ENCODE assay signal across 12 mouse cellular contexts in genomic region chr19:27317337-27317736, GRCm38 (mm10). TPM values are rescaled to one million over a fixed set of nuclear protein-coding genes. Genes with fewer than 3 reads are reported as not detected.
DNase-seq lines count a peak whose midpoint lies in the region; ATAC-seq and TF ChIP-seq lines count a peak whose summit lies in the region.
"Had no signal": no experiment of that assay in that cellular context is flagged by ENCODE, and none has a peak within 500 bp of the region (broad histone marks: within the 10 kb centered on the region; RNA-seq: fewer than 3 reads in every experiment).

No protein-coding gene starts in this region.

- no peaks in the 10 kb centered on the region for H3K27me3 ChIP-seq in limb, embryonic 14.5 days (ENCODE audit: control insufficient read depth, insufficient read depth, low read length)
- H3K27me3 ChIP-seq in limb, embryonic 10.5 days (ENCODE audit: low read depth, poor library complexity, severe bottlenecking): no peaks in the 10 kb centered on the region
- H3K27me3 ChIP-seq in forebrain, postnatal 0 days (ENCODE audit: insufficient read depth, low read length): no peaks in the 10 kb centered on the region
- H3K27me3 ChIP-seq: stomach, embryonic 15.5 days had no signal

- H3K36me3 ChIP-seq in limb, embryonic 14.5 days (ENCODE audit: control insufficient read depth, insufficient read depth, low read length): no peaks in the 10 kb centered on the region
- H3K36me3 ChIP-seq in limb, embryonic 10.5 days: no peaks in the 10 kb centered on the region
- H3K36me3 ChIP-seq in forebrain, postnatal 0 days (ENCODE audit: insufficient read depth): no peaks in the 10 kb centered on the region
- H3K36me3 ChIP-seq: stomach, embryonic 15.5 days had no signal

- H3K9ac ChIP-seq in limb, embryonic 14.5 days (ENCODE audit: low read depth, low read length, severe bottlenecking): no peak overlapping the region
- H3K9ac ChIP-seq in forebrain, postnatal 0 days: no peak overlapping the region
- H3K9ac ChIP-seq: stomach, embryonic 15.5 days had no signal

- no peaks in the 10 kb centered on the region for H3K4me1 ChIP-seq in limb, embryonic 14.5 days (ENCODE audit: control insufficient read depth, insufficient read depth, low read length)
- peaks cover 10% of the 10 kb centered on the region for H3K4me1 ChIP-seq in limb, embryonic 10.5 days
- peaks cover 3% of the 10 kb centered on the region; the same call in 1 of the 2 replicates for H3K4me1 ChIP-seq in forebrain, postnatal 0 days (ENCODE audit: insufficient read depth)
- H3K4me1 ChIP-seq: stomach, embryonic 15.5 days had no signal

- TF ChIP-seq POLR2A in limb, embryonic 14.5 days (IDR thresholded peaks at IDR 0.05; ENCODE audit: borderline replicate concordance, extremely low read depth, insufficient read depth, insufficient read length): no peak

- H3K4me2 ChIP-seq in limb, embryonic 14.5 days (replicated peaks; ENCODE audit: low read depth, low read length, severe bottlenecking): no peak overlapping the region
- H3K4me2 ChIP-seq in forebrain, postnatal 0 days (ENCODE audit: low read depth): no peak overlapping the region
- H3K4me2 ChIP-seq: stomach, embryonic 15.5 days had no signal

- TF ChIP-seq CTCF in gastrocnemius, adult 2 months (IDR thresholded peaks at IDR 0.05): no peak
- no peak for TF ChIP-seq CTCF in forebrain, postnatal 0 days (IDR thresholded peaks at IDR 0.05; ENCODE audit: low read depth)

- no peaks in the 10 kb centered on the region for H3K9me3 ChIP-seq in limb, embryonic 14.5 days (ENCODE audit: control insufficient read depth, low read length)
- no peaks in the 10 kb centered on the region for H3K9me3 ChIP-seq in limb, embryonic 10.5 days (replicated peaks)
- H3K9me3 ChIP-seq in forebrain, postnatal 0 days (ENCODE audit: low read length): no peaks in the 10 kb centered on the region
- H3K9me3 ChIP-seq: stomach, embryonic 15.5 days had no signal

- intact Hi-C loops in gastrocnemius, adult 2 months (cut with DNase I): no loop called here

- DNase-seq in gastrocnemius, adult 18-20 months (ENCODE audit: low spot score): peak; percentile 28
- no peak for DNase-seq in gastrocnemius, adult 2 months
- peak; percentile 45 for DNase-seq in limb, embryonic 14.5 days (ENCODE audit: low spot score)
- DNase-seq in limb, embryonic 10.5 days (ENCODE audit: low spot score): no peak
- peak; percentile 60 for DNase-seq in forebrain, postnatal 0 days
- DNase-seq in mesoderm, embryonic 11.5 days (ENCODE audit: low read depth, low spot score): peak; percentile 71
- no peak for DNase-seq in testis, postnatal 14 days (ENCODE audit: low spot score)
- DNase-seq in urinary bladder, postnatal 36 days (ENCODE audit: low spot score in 2 of 2): no peak
- DNase-seq: adrenal gland, postnatal 14 days had no signal

- no peak overlapping the region for H3K4me3 ChIP-seq in gastrocnemius, adult 2 months
- no peak overlapping the region for H3K4me3 ChIP-seq in limb, embryonic 14.5 days (replicated peaks; ENCODE audit: low read length)
- no peak overlapping the region for H3K4me3 ChIP-seq in limb, embryonic 10.5 days
- no peak overlapping the region for H3K4me3 ChIP-seq in forebrain, postnatal 0 days (ENCODE audit: low read depth, low read length)
- H3K4me3 ChIP-seq: stomach, embryonic 15.5 days had no signal

- no peak for ATAC-seq in limb, embryonic 14.5 days (ENCODE audit: low FRiP score, low read depth)
- peak; percentile 68 for ATAC-seq in forebrain, postnatal 0 days

- 39% methylated on average over 5 of the region's 5 CpGs for WGBS in limb, embryonic 14.5 days
- WGBS in limb, embryonic 10.5 days: 48% methylated on average over 5 of the region's 5 CpGs
- 40% methylated on average over 5 of the region's 5 CpGs for WGBS in forebrain, postnatal 0 days

- no peak overlapping the region for H3K27ac ChIP-seq in gastrocnemius, adult 2 months
- H3K27ac ChIP-seq in limb, embryonic 14.5 days (replicated peaks; ENCODE audit: low read depth, low read length): no peak overlapping the region
- no peak overlapping the region for H3K27ac ChIP-seq in limb, embryonic 10.5 days
- no peak overlapping the region for H3K27ac ChIP-seq in forebrain, postnatal 0 days (ENCODE audit: low read depth, low read length)
- H3K27ac ChIP-seq: stomach, embryonic 15.5 days had no signal

RNA-seq across cellular contexts. Expression of gene Kcnv2, which starts 5.1 kb away (rescaled TPM):
- total RNA-seq in gastrocnemius, adult 18-20 months (2021): under 1 TPM; 0.07 to 0.09 TPM
- total RNA-seq in gastrocnemius, adult 2 months (2021): under 1 TPM; 0.11 to 0.15 TPM
- 0.01 and 0.03 TPM in 2 replicates for polyA plus RNA-seq in limb, embryonic 14.5 days (2012; rRNA removed)
- not detected in 2 replicates for polyA plus RNA-seq in limb, embryonic 14.5 days (2014; fragmentation: Nextera tagmentation; extraction: Ambion mirVana)
- polyA plus RNA-seq in limb, embryonic 10.5 days (2016; fragmentation: Nextera tagmentation; extraction: Ambion mirVana): 0.03 and 0.08 TPM in 2 replicates
- 0.08 and 0.10 TPM in 2 replicates for total RNA-seq in forebrain, postnatal 0 days (2014; rRNA removed)
- not detected in 2 replicates for polyA plus RNA-seq in forebrain, postnatal 0 days (2015; fragmentation: Nextera tagmentation; extraction: Ambion mirVana)
- polyA plus RNA-seq: C2C12; liver, embryonic 16.5 days had no signal

Comparison
In these comparisons a context has a peak if more than half of its experiments do, and no peak if none do; other contexts are left out.
1. DNase-seq: peak in gastrocnemius, adult 18-20 months (single experiment), limb, embryonic 14.5 days (single experiment), forebrain, postnatal 0 days (single experiment) and mesoderm, embryonic 11.5 days (single experiment); none in gastrocnemius, adult 2 months (single experiment), limb, embryonic 10.5 days (single experiment), testis, postnatal 14 days (single experiment) and urinary bladder, postnatal 36 days (0 of 2).